Mouse (Mus musculus): ENCODE results near the gene Adh6a.
A peak's percentile ranks its signal among the peaks of the same experiment; 100 is the strongest.
"Not testable (repeated sequence)": the region's sequence is repeated elsewhere in the genome, so short reads cannot be mapped to it uniquely, and the experiment has no call there.

The Adh6a gene

GRCm38 (mm10) chr3:138325466-138325865 lies 12.4 kb downstream of the Adh6a start:
- no peak for DNase-seq (ENCODE audit: low spot score)

- DNase-seq (ENCODE audit: low spot score): no peak
Measured at GRCm38 (mm10) chr3:138333910-138334309, 20.8 kb downstream of the Adh6a start.

- DNase-seq (ENCODE audit: low spot score): peak; percentile 21
Measured at GRCm38 (mm10) chr3:138334320-138334719, 21.2 kb downstream of the Adh6a start.

GRCm38 (mm10) chr3:138335566-138335965 lies 22.5 kb downstream of the Adh6a start:
- no peak for DNase-seq (ENCODE audit: low spot score)

- DNase-seq (ENCODE audit: low spot score): no peak
Measured at GRCm38 (mm10) chr3:138336104-138336754, 23.1 kb downstream of the Adh6a start.

- DNase-seq (ENCODE audit: low spot score): no peak
Measured at GRCm38 (mm10) chr3:138341471-138341870, 28.4 kb downstream of the Adh6a start, which contains the start of gene Adh6b. Gene Adh6b, plus strand, starts transcription at chr3:138341775.

- no peak for DNase-seq (ENCODE audit: low spot score)
Measured at GRCm38 (mm10) chr3:138347041-138347440, 34.0 kb downstream of the Adh6a start.

- DNase-seq (ENCODE audit: low spot score): no peak
Measured at GRCm38 (mm10) chr3:138352012-138352809, 39.1 kb downstream of the Adh6a start.

GRCm38 (mm10) chr3:138358856-138359255 lies 45.8 kb downstream of the Adh6a start:
- no peak for DNase-seq (ENCODE audit: low spot score)

- no peak for DNase-seq (ENCODE audit: low spot score)
Measured at GRCm38 (mm10) chr3:138360721-138361120, 47.6 kb downstream of the Adh6a start.

GRCm38 (mm10) chr3:138362920-138363319 lies 49.8 kb downstream of the Adh6a start:
- DNase-seq (ENCODE audit: low spot score): no peak

- no peak for DNase-seq (ENCODE audit: low spot score)
Measured at GRCm38 (mm10) chr3:138366181-138366580, 53.1 kb downstream of the Adh6a start.

GRCm38 (mm10) chr3:138369546-138369945 lies 56.5 kb downstream of the Adh6a start:
- no peak for DNase-seq (ENCODE audit: low spot score)

- not testable (repeated sequence) for DNase-seq (ENCODE audit: low spot score)
Measured at GRCm38 (mm10) chr3:138370289-138370688, 57.2 kb downstream of the Adh6a start.

- no peak for DNase-seq (ENCODE audit: low spot score)
Measured at GRCm38 (mm10) chr3:138373920-138374319, 60.8 kb downstream of the Adh6a start.

GRCm38 (mm10) chr3:138375148-138375547 lies 62.1 kb downstream of the Adh6a start:
- no peak for DNase-seq (ENCODE audit: low spot score)

Data from urinary bladder, postnatal 14 days (tissue).